Mouse (Mus musculus): ENCODE results near the gene Gm26558. TPM values are rescaled to one million over a fixed set of nuclear protein-coding genes. Genes with fewer than 3 reads are reported as not detected.

Gm26558 gene
- total and polyA plus RNA-seq, 3 experiments = 0.24 to 0.81 TPM; not detected in 1

GRCm38 (mm10) chr2:70614745-70615351 lies 47.1 kb downstream of the Gm26558 start:
- Histone ChIP-seq H3K79me2 (ENCODE audit: control insufficient read depth, insufficient read depth, low read length, poor library complexity) (no peaks in the 10 kb centered on the region), H3K9ac (ENCODE audit: control insufficient read depth, low read depth, low read length, poor library complexity, severe bottlenecking) (no peak overlapping the region), H3K9me3 (replicated peaks; ENCODE audit: insufficient read depth, low read length) (no peaks in the 10 kb centered on the region), H3K27me3 (ENCODE audit: control insufficient read depth in 1 of 2, insufficient read depth in 2 of 2, low read length in 2 of 2) (no peaks in the 10 kb centered on the region), H3K4me3 (ENCODE audit: control insufficient read depth in 1 of 2, insufficient read depth in 1 of 2, low read depth in 2 of 2, low read length in 2 of 2) (no peak overlapping the region), H3K27ac (ENCODE audit: control insufficient read depth, low read depth, low read length) (no peak overlapping the region), H3K4me1 (ENCODE audit: control insufficient read depth in 1 of 2, insufficient read depth in 2 of 2, low read length in 2 of 2) (no peaks in the 10 kb centered on the region), H3K36me3 (ENCODE audit: control insufficient read depth in 1 of 2, insufficient read depth in 2 of 2, low read length in 2 of 2) (no peaks in the 10 kb centered on the region)
- TF ChIP-seq NELFE (IDR thresholded peaks at IDR 0.05; ENCODE audit: low read depth, low read length) (no peak), MAZ (IDR thresholded peaks at IDR 0.05; ENCODE audit: low read depth, low read length) (no peak), CHD2 (IDR thresholded peaks at IDR 0.05; ENCODE audit: low read length) (no peak), RCOR1 (IDR thresholded peaks at IDR 0.05; ENCODE audit: low read depth, low read length) (no peak), MEF2A (IDR thresholded peaks at IDR 0.05; ENCODE audit: extremely low read depth, insufficient replicate concordance, low read depth, low read length, poor library complexity, severe bottlenecking) (no peak), MAX (IDR thresholded peaks at IDR 0.05; ENCODE audit: low read length) (no peak), ZKSCAN1 (IDR thresholded peaks at IDR 0.05; ENCODE audit: low read depth, low read length) (no peak), ZMIZ1 (IDR thresholded peaks at IDR 0.05; ENCODE audit: low read depth, low read length) (no peak), TAL1 (IDR thresholded peaks at IDR 0.05; ENCODE audit: low read length) (no peak), GABPA (IDR thresholded peaks at IDR 0.05; ENCODE audit: low read depth, low read length) (no peak), USF1 (IDR thresholded peaks at IDR 0.05; ENCODE audit: low read depth, low read length) (no peak), BHLHE40 (IDR thresholded peaks at IDR 0.05; ENCODE audit: borderline replicate concordance, low read depth, low read length) (no peak), NRF1 (IDR thresholded peaks at IDR 0.05; ENCODE audit: insufficient read depth, low read depth, low read length, poor library complexity, severe bottlenecking) (no peak), GATA1 (IDR thresholded peaks at IDR 0.05; ENCODE audit: low read depth, low read length) (no peak), E2F4 (IDR thresholded peaks at IDR 0.05; ENCODE audit: borderline replicate concordance, low read depth, low read length) (no peak), TCF12 (IDR thresholded peaks at IDR 0.05; ENCODE audit: low read depth, low read length) (no peak), USF2 (IDR thresholded peaks at IDR 0.05; ENCODE audit: borderline replicate concordance in 1 of 2, insufficient read depth in 1 of 2, low read depth in 1 of 2, low read length in 2 of 2) (no peak), SIN3A (IDR thresholded peaks at IDR 0.05; ENCODE audit: low read length) (no peak), MYC (IDR thresholded peaks at IDR 0.05; ENCODE audit: low read depth, low read length) (no peak), CHD1 (IDR thresholded peaks at IDR 0.05; ENCODE audit: low read depth, low read length) (no peak)
- DNase-seq (ENCODE audit: low read depth, low spot score) = no peak

Other genes with a start within 250 kb of the Gm26558 start
- not detected in 2 replicates for gene Sp5, start 187.2 kb downstream of the Gm26558 start, total RNA-seq (2012; rRNA removed)
- not detected for gene Sp5, start 187.2 kb downstream of the Gm26558 start, polyA plus RNA-seq (2012; ENCODE audit: insufficient read depth in 1 of 2, insufficient read length in 2 of 2, low read depth in 1 of 2, low replicate concordance in 2 of 2, missing spikeins in 1 of 2)
- gene Erich2, start 153.3 kb downstream of the Gm26558 start, total RNA-seq (2012; rRNA removed) = not detected in 2 replicates
- gene Erich2, start 153.3 kb downstream of the Gm26558 start, polyA plus RNA-seq (2012; ENCODE audit: insufficient read depth in 1 of 2, insufficient read length in 2 of 2, low read depth in 1 of 2, low replicate concordance in 2 of 2, missing spikeins in 1 of 2) = not detected
- not detected in 2 replicates for gene Gad1, start 109.0 kb downstream of the Gm26558 start, total RNA-seq (2012; rRNA removed)
- gene Gad1, start 109.0 kb downstream of the Gm26558 start, polyA plus RNA-seq (2012; ENCODE audit: insufficient read depth in 1 of 2, insufficient read length in 2 of 2, low read depth in 1 of 2, low replicate concordance in 2 of 2, missing spikeins in 1 of 2) = not detected
- gene Gorasp2, start 532 bp downstream of the Gm26558 start, total RNA-seq (2012; rRNA removed) = 74.7 and 81.8 TPM in 2 replicates
- gene Gorasp2, start 532 bp downstream of the Gm26558 start, polyA plus RNA-seq (2012; ENCODE audit: insufficient read depth in 1 of 2, insufficient read length in 2 of 2, low read depth in 1 of 2, low replicate concordance in 2 of 2, missing spikeins in 1 of 2) = 100 to 1,000 TPM; 124 to 132 TPM
- 20.5 and 23.6 TPM in 2 replicates for gene Tlk1, start 163.6 kb upstream of the Gm26558 start, total RNA-seq (2012; rRNA removed)
- 10 to 100 TPM; 56.6 to 57.0 TPM for gene Tlk1, start 163.6 kb upstream of the Gm26558 start, polyA plus RNA-seq (2012; ENCODE audit: insufficient read depth in 1 of 2, insufficient read length in 2 of 2, low read depth in 1 of 2, low replicate concordance in 2 of 2, missing spikeins in 1 of 2)